Mouse (Mus musculus): ENCODE results near the gene 3110040M04Rik.
"Not testable (repeated sequence)": the region's sequence is repeated elsewhere in the genome, so short reads cannot be mapped to it uniquely, and the experiment has no call there.

Gene 3110040M04Rik

DNA sequence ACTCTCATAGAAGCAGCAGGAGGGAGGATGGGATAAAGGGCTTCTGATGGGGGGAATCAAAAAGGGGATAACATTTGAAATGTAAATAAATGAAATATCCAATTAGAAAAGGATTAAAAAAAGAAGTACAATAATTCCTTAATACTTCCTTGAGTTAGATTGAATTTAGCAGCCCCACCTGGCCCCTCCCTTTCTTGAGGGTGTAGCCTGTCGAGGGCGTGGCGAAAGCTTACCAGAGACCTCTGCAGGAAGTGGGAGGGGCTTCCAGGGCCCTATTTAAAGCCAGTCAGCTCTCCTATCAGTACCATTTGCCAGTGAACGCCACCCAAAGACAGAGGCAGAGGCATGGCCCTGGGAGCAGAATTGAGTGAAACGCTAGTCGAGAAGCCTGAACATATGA is at the start of gene 3110040M04Rik:
TSS of gene 3110040M04Rik (plus strand) at position 304 of the 400 bp plus-strand sequence.
- DNase-seq, result not testable (repeated sequence)

GRCm38 (mm10) chr1:151154131-151154530 is 49.8 kb upstream of the 3110040M04Rik start:
- DNase-seq, result not testable (repeated sequence)

DNA sequence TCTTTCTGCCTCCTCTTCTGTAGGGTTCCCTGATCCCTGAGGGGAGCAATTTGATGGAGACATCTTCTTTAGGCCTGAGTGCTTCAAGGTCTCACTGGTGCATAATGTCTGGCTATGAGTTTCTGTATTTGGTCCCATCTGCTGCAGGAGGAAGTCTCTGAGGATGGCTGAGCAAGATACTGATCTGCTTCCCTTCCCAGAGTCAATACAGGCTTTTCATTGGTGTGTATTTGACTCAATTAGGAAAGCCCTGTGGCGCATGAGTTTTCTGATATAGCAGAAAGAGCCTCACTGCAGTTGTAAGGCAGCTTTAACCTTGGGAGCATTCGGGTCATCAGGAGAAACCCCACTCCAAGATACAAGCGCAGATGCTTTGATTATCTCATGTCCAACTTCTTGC is 47.8 kb upstream of the 3110040M04Rik start:
- peak; percentile 68 for DNase-seq

DNA sequence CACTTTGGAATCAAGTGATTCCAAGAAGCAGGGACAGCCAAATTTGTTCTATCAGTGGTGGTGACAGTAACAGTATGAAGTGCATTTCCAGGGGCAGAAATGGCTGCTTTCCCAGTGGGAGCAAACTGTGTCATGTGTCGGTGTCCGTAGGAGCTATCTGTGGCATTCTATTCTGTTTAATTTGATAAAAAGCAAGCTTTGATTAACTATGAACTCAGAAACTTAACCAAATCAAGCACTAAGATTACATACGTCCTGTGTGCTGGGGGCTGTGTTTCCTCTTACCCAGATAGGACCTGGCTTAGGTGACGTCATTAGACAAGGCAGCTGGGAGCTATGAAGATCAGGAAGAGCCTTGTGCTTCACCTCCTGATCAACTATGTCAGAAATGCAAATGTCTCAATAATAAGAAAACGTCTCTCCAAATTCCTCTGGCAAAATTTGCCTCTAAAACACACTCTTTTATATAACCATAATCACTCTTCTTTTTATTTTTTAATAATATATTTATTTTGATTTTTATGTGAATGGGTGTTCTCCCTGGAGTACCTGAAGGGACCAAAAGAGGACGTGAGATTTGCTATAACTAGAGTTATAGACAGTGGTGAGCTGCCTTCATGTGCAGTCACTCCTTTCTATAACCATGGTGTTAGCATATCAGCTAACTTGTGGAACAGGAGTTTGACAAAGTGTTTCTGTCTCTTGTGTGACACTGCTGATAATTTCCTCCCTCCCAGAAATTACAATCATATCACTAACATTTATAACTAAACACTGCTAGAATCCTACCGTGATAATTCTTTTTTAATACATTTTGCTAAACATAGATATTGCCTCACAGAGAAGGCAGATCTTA is 46.9 kb upstream of the 3110040M04Rik start:
- peak; percentile 79 for DNase-seq

DNA sequence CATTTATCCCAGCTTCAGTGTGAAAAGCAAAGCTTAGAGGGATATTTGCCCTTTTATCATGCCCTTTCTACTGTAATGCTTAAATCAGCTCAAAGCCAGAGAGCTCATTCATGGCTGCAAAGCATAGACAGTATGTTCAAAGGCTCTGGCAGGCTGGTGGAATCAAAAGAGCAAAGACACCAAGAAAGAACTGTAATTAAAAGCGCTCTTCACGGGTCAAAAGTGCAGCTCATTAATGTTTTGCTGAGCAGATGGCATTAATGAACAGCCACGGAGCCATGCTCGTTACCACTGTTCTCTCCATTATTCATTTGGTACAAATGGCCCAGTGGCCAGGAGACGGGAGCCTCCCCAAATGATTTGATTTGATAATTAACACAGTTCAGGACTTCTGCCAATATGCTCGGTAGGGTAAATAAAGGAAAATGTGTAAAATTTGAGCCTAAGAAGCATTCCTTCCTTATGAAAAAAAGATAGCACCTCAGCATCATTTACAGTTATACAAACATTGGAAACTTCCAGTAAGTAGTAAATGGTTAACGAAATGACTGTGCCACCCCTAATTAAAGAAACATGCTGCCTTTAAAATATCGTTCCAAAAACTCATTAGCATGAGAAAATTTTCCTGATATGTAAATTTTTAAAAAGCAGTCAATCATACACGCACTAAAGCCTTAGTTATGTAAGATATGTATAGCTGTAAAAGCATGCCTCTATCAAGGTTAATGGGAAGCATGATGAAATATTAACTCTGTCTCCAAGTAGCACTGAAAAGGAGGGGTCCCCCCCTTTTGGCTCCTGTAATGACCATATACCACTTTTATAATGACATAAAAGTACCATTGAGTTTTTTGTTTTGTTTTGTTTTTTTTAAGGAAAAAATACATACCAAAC is 45.7 kb upstream of the 3110040M04Rik start:
- DNase-seq, result peak; percentile 66

DNA sequence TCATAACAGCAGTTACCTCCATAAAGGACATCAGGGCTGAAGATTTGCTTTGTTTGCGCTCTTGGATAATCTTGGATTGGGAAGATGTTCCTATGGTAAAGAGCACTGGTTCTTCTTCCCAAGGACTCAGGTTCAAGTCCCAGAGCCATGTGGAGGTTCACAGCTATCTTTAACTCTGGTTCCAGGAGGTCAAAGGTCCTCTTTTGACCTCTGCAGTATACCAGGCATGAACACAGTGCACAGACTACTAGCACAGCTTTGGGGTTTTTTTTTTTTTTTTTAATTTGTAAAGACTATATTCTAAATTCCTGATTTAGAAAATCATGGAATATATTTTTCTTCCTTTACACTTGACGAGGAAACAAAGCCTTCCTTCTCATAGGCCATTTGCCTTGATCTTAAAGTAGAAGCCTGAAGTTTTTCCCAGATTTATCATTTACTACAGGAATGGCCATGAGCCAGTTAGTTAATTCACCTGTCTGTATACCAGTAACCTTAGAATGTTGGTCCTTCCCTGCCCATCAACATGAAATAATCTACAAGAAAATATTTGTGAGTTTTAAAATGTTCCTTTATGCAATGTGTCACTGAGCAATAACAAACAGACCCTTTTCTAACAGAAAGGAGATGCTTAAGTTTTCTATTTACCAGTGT is 44.9 kb upstream of the 3110040M04Rik start:
- peak; percentile 13 for DNase-seq

GRCm38 (mm10) chr1:151166031-151166430 is 37.9 kb upstream of the 3110040M04Rik start:
- no peak for DNase-seq

GRCm38 (mm10) chr1:151167297-151168047 is 36.4 kb upstream of the 3110040M04Rik start:
- no peak for DNase-seq

DNA sequence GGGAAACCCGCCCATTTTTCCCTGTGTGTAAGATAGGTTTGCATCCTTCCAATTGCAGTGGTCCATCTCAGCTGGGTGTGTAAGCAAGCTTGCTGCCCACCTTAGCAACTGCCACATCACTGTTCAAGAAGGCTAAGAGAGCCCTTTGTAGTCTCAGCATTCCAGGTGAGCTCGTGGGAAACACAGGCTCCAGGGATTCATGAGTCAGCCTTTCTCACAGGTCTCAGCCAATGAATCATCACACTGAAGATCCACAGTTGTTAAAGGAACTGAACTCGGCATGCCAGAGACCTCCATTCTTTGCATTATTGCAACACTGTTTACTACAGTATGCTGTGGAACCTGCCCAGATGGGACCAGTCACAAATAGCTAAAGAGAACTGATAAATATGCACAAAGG is 35.3 kb upstream of the 3110040M04Rik start:
- DNase-seq, result no peak

- DNase-seq, result peak; percentile 97
Observed at GRCm38 (mm10) chr1:151171572-151172461, 32.1 kb upstream of the 3110040M04Rik start.

DNA sequence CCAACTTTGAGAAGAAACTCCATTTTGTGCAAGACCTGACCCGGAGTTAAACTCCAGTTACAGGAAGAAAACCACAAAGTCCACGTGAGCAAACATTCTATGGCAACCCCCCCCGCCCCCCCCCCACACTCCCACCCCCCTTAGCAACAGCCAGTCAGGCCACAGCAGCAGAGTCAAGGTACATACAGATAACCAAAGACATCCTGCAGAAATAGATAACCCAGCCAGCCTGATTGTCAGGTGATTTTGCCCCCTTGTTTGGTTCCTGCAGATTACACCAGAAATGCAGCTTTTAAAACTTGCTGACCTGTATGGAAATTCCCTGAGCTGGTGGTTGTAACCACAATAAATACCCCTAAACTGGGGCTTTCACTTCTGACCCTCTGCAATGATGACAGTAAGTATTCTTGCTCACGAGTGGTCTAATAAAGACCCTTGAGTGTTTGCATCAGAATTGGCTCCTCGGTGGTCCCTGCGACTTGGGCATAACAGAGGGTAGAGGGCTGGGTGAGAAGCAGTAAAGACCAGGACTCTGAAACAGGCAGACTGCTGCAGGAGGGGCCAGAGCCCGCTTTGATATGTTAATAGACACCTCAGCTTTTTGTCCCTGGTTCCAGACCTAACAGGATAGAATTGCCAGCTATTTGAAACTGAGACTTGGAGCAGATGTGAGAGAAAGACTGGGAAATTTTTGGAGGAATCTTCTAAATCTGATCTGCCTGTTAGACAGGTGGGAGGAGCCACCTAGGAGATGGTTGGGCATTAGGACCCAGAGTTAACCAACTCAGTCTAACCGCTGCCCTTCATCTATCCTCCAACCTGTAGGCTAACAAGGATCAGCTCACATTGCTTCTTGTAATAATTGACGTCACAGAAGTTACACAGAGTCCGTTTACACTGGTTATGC is 26.6 kb upstream of the 3110040M04Rik start:
- peak; percentile 88 for DNase-seq

GRCm38 (mm10) chr1:151177937-151178271 is 26.0 kb upstream of the 3110040M04Rik start:
- DNase-seq, result peak; percentile 5

GRCm38 (mm10) chr1:151178505-151179083 is 25.3 kb upstream of the 3110040M04Rik start:
- peak; percentile 14 for DNase-seq

DNA sequence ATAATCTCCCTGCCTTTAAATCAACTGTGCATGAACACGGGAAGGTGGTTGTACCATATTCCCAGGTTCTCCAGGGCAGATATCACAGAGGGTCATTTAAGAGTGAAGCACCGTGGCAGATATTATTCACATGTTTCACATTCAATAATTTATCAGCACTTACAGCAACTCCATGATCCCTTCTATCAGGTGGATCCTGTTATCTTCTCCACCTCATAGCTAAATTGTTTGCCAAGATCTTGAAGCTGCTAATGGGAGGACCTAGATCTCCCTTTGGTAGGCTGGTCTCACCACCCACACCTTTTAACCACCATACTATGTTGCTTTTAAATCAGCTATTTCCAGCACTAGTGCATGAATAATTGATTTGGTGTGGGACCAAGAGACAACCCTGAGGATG is 23.8 kb upstream of the 3110040M04Rik start:
- no peak for DNase-seq

DNA sequence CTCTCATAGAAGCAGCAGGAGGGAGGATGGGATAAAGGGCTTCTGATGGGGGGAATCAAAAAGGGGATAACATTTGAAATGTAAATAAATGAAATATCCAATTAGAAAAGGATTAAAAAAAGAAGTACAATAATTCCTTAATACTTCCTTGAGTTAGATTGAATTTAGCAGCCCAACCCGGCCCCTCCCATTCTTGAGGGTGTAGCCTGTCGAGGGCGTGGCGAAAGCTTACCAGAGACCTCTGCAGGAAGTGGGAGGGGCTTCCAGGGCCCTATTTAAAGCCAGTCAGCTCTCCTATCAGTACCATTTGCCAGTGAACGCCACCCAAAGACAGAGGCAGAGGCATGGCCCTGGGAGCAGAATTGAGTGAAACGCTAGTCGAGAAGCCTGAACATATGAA is 21.7 kb upstream of the 3110040M04Rik start, which contains the start of gene Gm47985:
TSS of gene Gm47985 (plus strand) at position 272 of the 400 bp plus-strand sequence.
- DNase-seq, result not testable (repeated sequence)

DNA sequence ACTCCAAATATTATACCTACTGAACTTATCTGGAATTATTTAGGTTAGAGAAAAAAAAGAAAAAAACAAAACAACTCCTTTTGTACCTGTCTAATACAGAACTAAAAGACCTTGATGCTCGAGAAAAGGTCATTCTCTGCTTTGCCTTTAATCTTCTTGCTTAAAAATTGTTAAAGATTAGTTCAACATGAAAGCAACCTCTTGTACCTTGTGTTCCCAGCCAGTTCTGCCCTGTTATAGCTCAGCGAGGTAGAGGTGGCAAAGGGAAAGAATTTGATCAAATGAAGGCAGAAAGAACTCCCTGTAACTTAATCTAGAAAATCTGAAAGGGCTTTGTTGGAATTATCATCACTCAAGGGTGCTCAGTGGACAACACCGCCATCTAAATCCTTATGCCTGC is 17.7 kb upstream of the 3110040M04Rik start:
- DNase-seq, result peak; percentile 44

DNA sequence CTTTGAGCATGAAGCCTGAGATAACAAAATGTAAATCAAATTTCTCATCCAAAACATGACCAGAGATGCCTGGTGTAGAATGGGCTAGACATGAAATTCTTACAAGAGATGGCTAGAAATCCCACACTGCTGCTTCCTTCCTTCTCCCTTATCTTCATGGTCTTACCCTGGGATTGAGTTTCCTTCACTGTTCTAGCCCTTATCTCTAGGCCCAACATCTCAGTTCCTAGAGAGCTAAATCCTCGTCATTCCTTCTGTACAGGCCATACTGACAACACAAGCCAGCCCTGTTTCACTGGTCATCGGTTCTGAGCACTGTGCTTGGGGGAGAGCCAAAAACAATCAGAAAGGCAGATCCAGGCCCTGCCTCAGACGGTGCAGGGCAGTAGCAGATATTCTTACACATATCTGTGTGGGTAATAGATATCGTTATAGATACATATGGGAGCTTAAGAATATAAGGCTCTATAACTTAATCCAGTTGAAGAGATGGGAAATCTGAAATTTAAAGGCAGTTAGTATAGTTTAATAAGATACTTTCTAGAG is 17.0 kb upstream of the 3110040M04Rik start:
- DNase-seq, result peak; percentile 16

DNA sequence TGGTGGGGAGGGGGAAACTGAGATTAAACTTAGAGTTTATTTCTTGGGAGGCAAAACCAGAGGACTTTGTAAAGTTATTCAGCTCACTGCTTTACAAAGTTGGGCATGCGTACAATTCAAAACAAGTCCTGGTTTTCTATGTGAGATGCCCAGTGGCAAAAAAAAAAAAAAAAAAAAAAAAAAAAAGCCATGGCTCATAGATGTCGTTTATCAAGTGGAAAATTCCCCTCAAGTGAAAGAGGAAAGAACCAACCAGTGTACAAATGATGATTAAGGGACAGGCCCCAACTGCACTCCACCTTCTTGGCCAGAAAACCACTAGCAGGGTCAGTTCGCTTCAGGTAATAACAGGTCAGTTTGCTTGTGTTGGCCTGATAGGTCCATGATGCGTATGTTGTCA is 15.5 kb upstream of the 3110040M04Rik start:
- DNase-seq, result no peak

- not testable (repeated sequence) for DNase-seq
Observed at GRCm38 (mm10) chr1:151192075-151192474, 11.8 kb upstream of the 3110040M04Rik start, which contains the start of gene Gm8947. Gm8947 (plus strand) TSS chr1:151192376.
